Mouse (Mus musculus) cortical plate, adult 2 months (tissue): ENCODE measurements around the gene Mab21l1.

Experiments
- CTCF ChIP-seq: fragments of 200-500 bp; IDR thresholded peaks from 2 replicates; pipeline ENCODE4 v1.5.1; 2011; ENCODE audit warnings: mild to moderate bottlenecking, control low read depth, low read length; ENCODE audit not compliant: insufficient read depth; ENCODE audit errors: extremely low read depth
- POLR2A ChIP-seq: fragments of 200-500 bp; IDR thresholded peaks from 2 replicates; pipeline ENCODE4 v1.6.1; 2011; ENCODE audit warnings: mild to moderate bottlenecking, low read length, control low read depth; ENCODE audit not compliant: insufficient read depth; ENCODE audit errors: extremely low read depth

DNA sequence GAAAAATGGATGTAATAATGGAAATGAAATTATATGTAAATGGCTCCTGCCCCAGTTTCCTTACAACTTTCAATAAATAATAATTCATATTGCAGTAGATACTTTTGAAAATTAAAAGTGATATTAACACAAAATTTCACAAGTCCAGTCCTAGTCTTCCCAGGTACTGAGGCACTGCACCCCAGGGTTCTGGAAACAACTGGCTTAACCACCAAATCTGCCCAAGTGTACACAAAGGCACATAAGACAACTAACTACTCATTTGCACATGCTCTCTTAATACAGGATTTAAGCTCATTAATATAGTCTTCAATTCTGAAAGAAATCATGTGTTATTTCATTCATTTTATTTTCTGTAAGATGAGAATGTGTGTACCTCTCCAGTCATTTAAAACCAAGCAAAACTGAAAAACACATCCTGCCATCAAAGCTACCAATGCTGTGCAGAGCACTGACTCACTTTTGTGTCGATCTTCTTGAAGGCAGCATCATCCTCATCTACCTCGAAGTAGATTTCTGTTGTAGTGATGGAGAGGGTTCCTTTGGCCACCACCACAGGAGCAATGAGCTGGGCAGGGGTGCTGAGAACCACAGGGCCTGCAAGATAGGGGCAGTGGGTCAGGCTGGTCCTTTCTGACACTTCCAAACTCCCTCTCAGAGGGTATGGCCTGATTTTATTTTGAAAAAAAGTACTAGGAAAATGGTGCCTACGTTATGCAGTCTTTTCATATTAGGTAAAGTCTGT lies 3.8 kb downstream of the Mab21l1 start:
- TF ChIP-seq CTCF (no peak), POLR2A (no peak)
